Mouse (Mus musculus) lung, postnatal 0 days (tissue): ENCODE measurements around the gene Fnbp1l. TPM values are rescaled to one million over a fixed set of nuclear protein-coding genes. Genes with fewer than 3 reads are reported as not detected.

Experiments
- ATAC-seq: fragments of 200-750 bp; cut with Nextera tagmentation; 2 replicates; pipeline ENCODE4 v1.8.0; 2017; ENCODE audit warnings: moderate library complexity
- DNase-seq: peaks from one replicate; pipeline ENCODE4 v3.0.0-alpha.2; 2016; ENCODE audit warnings: low spot score
- H3K27ac ChIP-seq: fragments of 300-500 bp; sonication (generic); 2 replicates; pipeline ENCODE4 v1.5.1; 2014; ENCODE audit warnings: antibody characterized with exemption, mild to moderate bottlenecking, low read length, mixed read lengths
- H3K27me3 ChIP-seq: fragments of 300-500 bp; sonication (generic); replicated peaks from 2 replicates; pipeline ENCODE4 v1.6.1; 2014; ENCODE audit warnings: low read length, mixed read lengths; ENCODE audit not compliant: insufficient read depth
- H3K36me3 ChIP-seq: fragments of 300-500 bp; sonication (generic); 2 replicates; pipeline ENCODE4 v1.6.1; 2014; ENCODE audit warnings: low read length, mixed read lengths; ENCODE audit not compliant: insufficient read depth
- H3K4me1 ChIP-seq: fragments of 300-500 bp; sonication (generic); 2 replicates; pipeline ENCODE4 v1.6.1; 2014; ENCODE audit warnings: antibody characterized with exemption, low read depth, low read length, mixed read lengths; ENCODE audit not compliant: insufficient read depth
- H3K4me2 ChIP-seq: fragments of 300-500 bp; sonication (generic); replicated peaks from 2 replicates; pipeline ENCODE4 v1.6.1; 2014; ENCODE audit warnings: low read depth, mild to moderate bottlenecking, low read length, moderate library complexity, mixed read lengths
- H3K4me3 ChIP-seq: fragments of 300-500 bp; sonication (generic); 2 replicates; pipeline ENCODE4 v1.5.1; 2014; ENCODE audit warnings: low read depth, low read length
- H3K9ac ChIP-seq: fragments of 300-500 bp; sonication (generic); replicated peaks from 2 replicates; pipeline ENCODE4 v1.6.1; 2014; ENCODE audit warnings: low read depth, mild to moderate bottlenecking
- H3K9me3 ChIP-seq: fragments of 300-500 bp; sonication (generic); 2 replicates; pipeline ENCODE4 v1.6.1; 2016; ENCODE audit warnings: low read length, mixed read lengths
- CTCF ChIP-seq: IDR thresholded peaks from 2 replicates; pipeline ENCODE4 v1.5.1; 2016; ENCODE audit warnings: antibody characterized with exemption, mild to moderate bottlenecking
- EP300 ChIP-seq: IDR thresholded peaks from 2 replicates; pipeline ENCODE4 v1.6.1; 2016; ENCODE audit warnings: antibody characterized with exemption, mild to moderate bottlenecking, control low read depth
- WGBS: fragments of 180-500 bp; shearing (Covaris S2); extraction: QIAGEN DNeasy Blood & Tissue Kit; methylation state at CpG from one replicate; pipeline ENCODE4 v1.1.7; 2014; 5-methylcytosine and 5-hydroxymethylcytosine counted together
- polyA plus RNA-seq: library from polyadenylated mRNA; unstranded; fragments of >200 nt; fragmentation: Nextera tagmentation; extraction: Ambion mirVana; gene quantifications from 2 replicates; pipeline ENCODE4 v1.2.1, GENCODE M21; 2015

Fnbp1l gene
- polyA plus RNA-seq, 1 experiment from 2014 or later, result 32.3 TPM

DNA sequence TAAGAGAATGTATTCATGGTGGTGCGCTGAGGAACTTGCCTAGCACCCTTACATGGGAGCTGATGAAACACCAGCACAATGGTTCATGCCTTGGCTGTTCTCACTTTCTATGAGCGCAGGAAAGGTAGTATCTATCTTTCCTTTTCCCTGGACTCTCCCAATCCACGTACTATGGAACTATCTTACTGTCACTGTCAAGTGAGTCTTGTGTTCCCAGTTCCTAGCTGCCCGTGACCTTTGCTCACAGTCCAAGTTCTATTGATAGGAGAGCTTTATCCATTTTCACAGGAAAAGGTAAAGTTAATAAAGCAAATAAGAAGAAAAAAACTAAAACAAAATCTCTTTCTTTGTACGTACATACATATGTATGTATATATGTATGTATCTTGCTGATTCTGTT is 28.7 kb downstream of the Fnbp1l start:
- DNase-seq, result no peak
- no peak overlapping the region for H3K4me3 ChIP-seq
- H3K9ac ChIP-seq, result no peak overlapping the region
- H3K4me1 ChIP-seq, result peaks cover 17% of the 10 kb centered on the region; the same call in 1 of the 2 replicates
- no peak for ATAC-seq
- H3K36me3 ChIP-seq, result no peaks in the 10 kb centered on the region
- WGBS, result 87% methylated on average over 5 of the region's 5 CpGs
- no peaks in the 10 kb centered on the region for H3K9me3 ChIP-seq
- H3K4me2 ChIP-seq, result no peak overlapping the region
- H3K27ac ChIP-seq, result no peak overlapping the region
- TF ChIP-seq EP300 (no peak), CTCF (no peak)
- H3K27me3 ChIP-seq, result no peaks in the 10 kb centered on the region

- 32% methylated on average over 4 of the region's 4 CpGs for WGBS
- Histone ChIP-seq H3K4me1 (peaks cover 17% of the 10 kb centered on the region; the same call in 1 of the 2 replicates), H3K36me3 (no peaks in the 10 kb centered on the region), H3K4me2 (no peak overlapping the region), H3K27me3 (no peaks in the 10 kb centered on the region), H3K9me3 (no peaks in the 10 kb centered on the region), H3K9ac (no peak overlapping the region), H3K27ac (peak overlapping the region; percentile 17; the same call in 1 of the 2 replicates), H3K4me3 (no peak overlapping the region)
- TF ChIP-seq EP300 (no peak), CTCF (no peak)
- DNase-seq, result no peak
- no peak for ATAC-seq
Measured at GRCm38 (mm10) chr3:122590346-122590745, 29.2 kb downstream of the Fnbp1l start.

GRCm38 (mm10) chr3:122586918-122587641 is 32.4 kb downstream of the Fnbp1l start:
- no peak overlapping the region for H3K4me2 ChIP-seq
- no peak overlapping the region for H3K4me3 ChIP-seq
- H3K27ac ChIP-seq, result no peak overlapping the region
- DNase-seq (no peak), ATAC-seq (no peak)
- H3K36me3 ChIP-seq, result no peaks in the 10 kb centered on the region
- H3K27me3 ChIP-seq, result no peaks in the 10 kb centered on the region
- 78% methylated on average over 3 of the region's 3 CpGs for WGBS
- H3K9me3 ChIP-seq, result no peaks in the 10 kb centered on the region
- peaks cover 14% of the 10 kb centered on the region; the same call in 1 of the 2 replicates for H3K4me1 ChIP-seq
- H3K9ac ChIP-seq, result no peak overlapping the region
- TF ChIP-seq EP300 (no peak), CTCF (no peak)

- DNase-seq (no peak), ATAC-seq (no peak)
- TF ChIP-seq CTCF, result no peak
- no peak for TF ChIP-seq EP300
- no peak overlapping the region for H3K9ac ChIP-seq
- H3K4me3 ChIP-seq, result no peak overlapping the region
- no peaks in the 10 kb centered on the region for H3K36me3 ChIP-seq
- H3K4me1 ChIP-seq, result no peaks in the 10 kb centered on the region; the same call in 1 of the 2 replicates
- H3K27me3 ChIP-seq, result no peaks in the 10 kb centered on the region
- no peaks in the 10 kb centered on the region for H3K9me3 ChIP-seq
- no peak overlapping the region for H3K4me2 ChIP-seq
- H3K27ac ChIP-seq, result no peak overlapping the region
Measured at GRCm38 (mm10) chr3:122577360-122577759, 42.2 kb downstream of the Fnbp1l start.

GRCm38 (mm10) chr3:122574921-122575320 is 44.6 kb downstream of the Fnbp1l start:
- Histone ChIP-seq H3K9ac (no peak overlapping the region), H3K4me3 (no peak overlapping the region), H3K4me2 (no peak overlapping the region), H3K27ac (no peak overlapping the region), H3K27me3 (no peaks in the 10 kb centered on the region), H3K4me1 (no peaks in the 10 kb centered on the region; the same call in 1 of the 2 replicates), H3K36me3 (no peaks in the 10 kb centered on the region), H3K9me3 (no peaks in the 10 kb centered on the region)
- ATAC-seq (no peak), DNase-seq (no peak)
- TF ChIP-seq CTCF, result no peak
- TF ChIP-seq EP300, result no peak
- WGBS, result 62% methylated on average over 1 of the region's 1 CpGs

DNA sequence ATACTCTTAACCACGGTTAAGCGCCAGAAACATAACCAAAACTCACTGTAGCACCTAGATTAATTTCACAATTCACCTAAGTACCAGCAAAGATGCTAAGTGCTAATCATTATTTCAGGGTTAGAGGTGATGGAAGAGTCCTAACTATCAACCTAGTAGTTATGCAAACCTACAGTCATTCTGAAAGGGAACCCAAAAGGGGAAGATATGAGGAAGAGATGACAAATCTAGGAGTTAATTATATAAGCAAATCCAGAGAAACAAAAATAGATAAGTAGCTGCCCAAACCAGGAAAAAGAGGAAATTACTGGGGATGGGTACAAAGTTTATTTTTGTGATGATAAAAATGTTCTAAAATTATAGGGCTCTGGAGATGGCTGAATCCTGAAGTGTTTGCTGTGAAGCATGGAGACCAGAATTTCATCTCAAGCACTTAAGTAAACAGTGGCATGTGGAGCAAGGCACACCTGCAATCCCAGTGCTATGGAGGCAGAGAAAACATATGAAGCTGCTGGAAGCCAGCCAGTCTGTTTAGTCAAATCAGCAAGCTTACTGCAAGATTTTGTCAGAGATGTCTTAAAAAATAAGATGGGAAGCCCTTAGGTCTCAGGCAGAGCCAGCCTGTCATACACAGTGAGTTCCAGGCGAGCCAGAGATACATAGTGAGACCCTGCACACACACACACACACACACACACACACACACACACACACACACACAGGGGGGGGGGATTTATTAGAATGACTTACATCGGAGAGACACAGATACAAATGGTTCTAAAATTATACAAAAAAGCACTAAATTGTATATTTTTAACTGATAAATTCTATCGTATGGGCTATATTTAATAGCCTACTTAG is 45.9 kb downstream of the Fnbp1l start:
- H3K27me3 ChIP-seq, result no peaks in the 10 kb centered on the region
- peak; percentile 44 for DNase-seq
- H3K36me3 ChIP-seq, result no peaks in the 10 kb centered on the region
- H3K27ac ChIP-seq, result no peak overlapping the region
- no peak overlapping the region for H3K4me3 ChIP-seq
- 77% methylated on average over 5 of the region's 5 CpGs for WGBS
- H3K9ac ChIP-seq, result no peak overlapping the region
- no peak overlapping the region for H3K4me2 ChIP-seq
- peak; percentile 47; the same call in 1 of the 2 replicates for ATAC-seq
- TF ChIP-seq EP300 (no peak; the same call in 1 of the 2 replicates), CTCF (no peak)
- H3K4me1 ChIP-seq, result no peaks in the 10 kb centered on the region; the same call in 1 of the 2 replicates
- no peaks in the 10 kb centered on the region for H3K9me3 ChIP-seq
